Mouse (Mus musculus) urinary bladder, postnatal 4 days (tissue): ENCODE measurements at regions not wholly inside any gene's neighbourhood (a gene's known extent, or its start where the extent isn't known, plus 50 kb on each side); places are given as distances from the start of the nearest gene placed in this dataset.

ENCODE experiments used
- DNase-seq, 2 experiments: peaks; one replicate each; pipeline ENCODE4 v3.0.0; 2021 to 2022; ENCODE audit warnings: low spot score in 2 of 2

DNA sequence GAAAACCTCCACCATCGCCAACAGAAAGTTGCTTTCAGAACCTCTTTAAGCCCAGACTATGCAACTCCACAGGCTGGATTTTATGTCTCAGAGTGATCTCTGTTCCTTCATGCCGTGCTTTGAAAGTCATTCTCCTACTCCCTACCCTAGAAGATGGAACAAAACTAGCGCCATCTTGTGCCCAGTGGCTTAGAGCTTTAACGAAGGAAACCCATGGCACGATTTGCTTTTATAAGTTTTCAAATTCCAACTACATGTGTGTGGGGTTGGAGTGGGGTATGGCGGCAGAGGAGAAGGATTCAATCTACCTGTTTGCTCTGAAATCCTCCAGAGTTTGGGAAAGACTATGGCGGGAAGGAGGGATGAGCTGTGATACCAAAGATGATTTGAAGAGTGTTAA, 118.7 kb upstream of the Tmem45b start:
- no peak for DNase-seq

DNA sequence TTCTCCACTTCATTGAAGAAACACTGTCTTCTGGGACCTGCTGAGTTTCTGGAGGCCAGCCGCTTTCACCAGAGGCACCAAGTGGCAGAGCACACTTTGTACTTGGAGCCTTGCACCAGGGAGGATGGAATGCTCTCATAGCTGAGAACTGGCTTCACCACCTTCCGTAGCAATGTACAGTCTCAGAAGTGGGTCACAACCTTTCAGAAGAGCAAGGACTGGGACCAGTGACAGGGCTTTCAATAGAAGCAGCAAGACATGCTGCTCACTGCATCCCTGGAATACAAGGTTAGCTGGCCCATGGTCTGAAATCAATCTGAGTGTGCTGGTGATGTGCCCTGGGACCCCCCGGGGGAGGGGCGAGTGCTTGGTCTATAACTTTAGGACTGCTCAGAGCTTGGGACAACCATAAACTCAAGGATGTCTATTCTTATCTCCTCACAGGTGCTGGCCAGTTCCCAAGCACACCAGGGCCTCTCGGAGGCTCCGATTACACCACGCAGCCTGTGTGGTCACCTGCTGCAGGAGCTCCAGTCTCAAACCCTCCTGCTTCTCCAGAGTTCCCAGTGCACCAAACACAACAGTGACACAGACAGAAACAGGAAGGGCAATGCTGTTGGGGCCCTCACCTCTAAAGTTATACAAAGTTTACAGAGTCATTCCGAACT, 114.4 kb upstream of the Tmem45b start:
- DNase-seq: no peak

DNA sequence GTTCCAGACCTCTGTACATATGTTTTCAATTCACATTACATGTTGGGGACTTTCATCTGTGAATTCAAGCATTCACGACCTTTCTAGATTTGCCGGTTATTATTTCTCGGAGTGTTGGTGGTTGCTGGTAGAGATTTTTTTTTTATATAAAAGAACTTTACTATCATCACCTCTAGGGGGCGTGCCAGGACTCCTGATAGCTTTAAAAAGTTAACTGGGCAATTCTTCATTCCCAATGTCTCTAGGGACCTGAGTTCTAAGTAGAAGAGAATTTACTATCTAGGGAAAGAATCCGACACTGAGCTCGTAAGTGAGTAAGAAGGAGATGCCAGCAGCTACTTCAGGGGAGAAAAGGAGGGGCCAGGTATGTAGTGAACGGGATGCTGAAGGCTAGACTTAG, 112.8 kb upstream of the Tmem45b start:
- no peak for DNase-seq

DNA sequence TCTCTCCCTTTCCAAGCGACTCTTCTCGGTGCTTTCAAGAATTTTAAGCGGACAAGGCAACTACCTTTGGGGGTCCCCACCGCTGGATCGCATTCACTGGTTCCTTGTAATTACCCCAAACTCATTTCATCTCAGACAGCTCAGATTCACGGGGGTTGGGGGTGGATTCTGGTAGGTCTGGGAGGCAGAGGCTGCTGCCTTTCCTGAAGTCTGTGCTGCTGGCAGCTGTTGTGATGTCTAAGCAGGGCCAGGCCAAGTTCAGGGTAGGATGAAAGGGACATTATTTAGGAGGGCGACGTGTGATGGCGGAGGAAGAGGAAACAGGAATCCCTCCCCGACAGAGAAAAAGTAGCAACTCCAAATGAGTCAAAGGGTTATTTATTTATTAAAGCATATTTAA, 102.8 kb upstream of the Tmem45b start:
- DNase-seq: no peak

DNA sequence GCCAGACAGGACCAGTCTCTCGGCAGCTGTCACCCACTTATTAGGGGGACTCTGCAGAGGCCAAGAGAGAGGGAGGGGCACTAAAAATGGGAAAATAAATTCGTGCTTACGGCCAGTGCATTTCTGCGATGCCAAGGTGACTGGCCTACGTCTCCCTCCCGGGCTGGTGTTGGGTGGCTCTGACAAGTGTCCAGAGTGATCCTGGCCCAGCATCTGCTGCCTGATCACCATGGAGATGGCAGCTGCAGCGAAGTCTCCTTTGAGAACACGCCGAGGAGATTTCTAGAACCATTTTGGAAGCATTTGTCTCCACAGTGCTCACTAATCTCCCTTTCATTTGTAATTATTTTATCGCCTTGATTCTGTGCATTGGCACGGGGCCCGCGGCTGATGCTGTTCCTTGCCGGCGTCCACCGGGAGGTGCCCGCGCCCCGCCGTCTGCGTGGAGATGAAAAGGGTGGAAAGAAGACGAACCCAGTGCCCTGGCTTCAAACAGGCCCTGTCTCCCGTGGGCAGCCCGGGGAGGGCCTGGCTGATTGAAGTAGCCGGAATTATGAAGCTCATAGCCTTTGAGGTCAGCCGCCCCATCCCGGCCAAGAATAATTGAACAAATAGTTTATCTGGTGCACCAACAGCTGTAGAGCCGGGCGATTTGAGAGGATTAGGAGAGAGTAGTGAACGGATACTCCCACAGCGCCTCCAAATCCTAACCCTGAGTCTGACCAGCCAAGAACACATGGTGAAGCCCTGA, 102.2 kb upstream of the Tmem45b start:
- no peak for DNase-seq

DNA sequence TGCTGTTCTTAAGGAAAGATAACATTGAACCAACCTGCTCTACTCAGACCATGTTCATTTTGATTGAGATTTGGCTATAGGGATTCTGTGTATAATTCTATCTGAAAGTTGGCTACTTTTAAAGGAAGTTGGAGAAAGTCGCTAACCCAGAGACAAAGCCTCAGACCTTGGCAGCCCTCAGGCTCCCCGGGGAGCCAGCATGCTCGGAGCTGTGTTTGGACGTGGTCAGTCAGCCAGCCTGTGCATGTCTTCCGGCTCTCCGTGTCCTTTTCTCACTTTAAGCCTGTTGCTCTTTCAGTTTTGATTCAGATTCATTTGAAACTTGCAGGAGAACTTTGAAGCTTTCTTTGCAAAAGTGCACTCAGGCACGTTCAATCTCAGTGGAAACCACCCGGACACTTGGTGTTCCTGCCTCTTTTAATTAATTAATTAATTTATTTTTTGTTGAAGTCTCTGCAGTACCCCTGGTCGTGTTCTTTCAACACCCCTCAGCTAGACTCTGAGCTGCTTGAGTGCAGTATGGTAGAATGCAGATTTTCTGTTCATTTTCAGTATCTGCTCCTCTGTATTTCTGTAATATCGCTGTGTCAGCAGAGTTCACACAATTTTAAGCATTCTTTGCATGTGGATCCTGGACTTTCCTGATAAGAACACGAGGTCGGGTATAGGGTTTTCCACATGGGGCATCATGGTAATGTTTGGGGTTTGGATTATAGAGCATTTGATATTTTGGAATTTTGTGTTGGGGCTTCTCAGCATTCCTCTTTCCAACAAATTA, 100.9 kb upstream of the Tmem45b start:
- DNase-seq: no peak

DNA sequence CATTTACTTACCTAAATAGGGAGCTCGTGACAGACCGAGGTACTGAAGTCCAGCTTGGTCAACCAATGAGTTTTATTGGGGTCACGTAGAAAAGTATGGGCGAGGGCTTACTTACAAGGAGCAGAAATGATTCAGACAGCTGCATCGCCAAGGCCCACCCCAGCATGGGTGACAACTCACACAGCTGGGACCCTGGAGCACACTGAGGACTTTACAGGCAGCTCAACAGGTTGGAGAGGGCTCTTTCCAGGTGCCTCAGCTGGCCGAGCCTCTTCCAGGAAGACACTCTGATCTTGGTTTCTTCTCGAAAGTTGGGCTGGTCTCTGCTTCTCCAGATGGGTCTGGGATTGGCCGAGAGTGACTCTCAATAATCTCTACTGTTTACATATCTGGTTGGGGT, 99.3 kb upstream of the Tmem45b start:
- no peak for DNase-seq

DNA sequence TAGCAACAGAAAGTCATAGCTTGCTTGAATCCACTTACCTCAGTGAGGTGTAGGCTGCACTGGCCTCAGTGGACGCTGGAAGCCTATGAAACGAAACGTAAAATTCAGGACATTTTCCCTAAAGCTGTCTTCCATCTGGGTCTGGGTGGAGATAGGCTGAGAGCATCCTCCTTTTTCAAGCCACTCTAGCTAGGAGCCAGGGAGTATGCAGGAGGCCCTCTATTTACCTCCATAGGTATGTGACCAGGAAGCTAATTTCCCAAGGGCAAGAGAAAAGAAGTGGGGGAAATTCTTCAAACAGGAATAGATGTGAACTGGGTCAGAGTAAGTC, 95.9 kb upstream of the Tmem45b start:
- DNase-seq: no peak

DNA sequence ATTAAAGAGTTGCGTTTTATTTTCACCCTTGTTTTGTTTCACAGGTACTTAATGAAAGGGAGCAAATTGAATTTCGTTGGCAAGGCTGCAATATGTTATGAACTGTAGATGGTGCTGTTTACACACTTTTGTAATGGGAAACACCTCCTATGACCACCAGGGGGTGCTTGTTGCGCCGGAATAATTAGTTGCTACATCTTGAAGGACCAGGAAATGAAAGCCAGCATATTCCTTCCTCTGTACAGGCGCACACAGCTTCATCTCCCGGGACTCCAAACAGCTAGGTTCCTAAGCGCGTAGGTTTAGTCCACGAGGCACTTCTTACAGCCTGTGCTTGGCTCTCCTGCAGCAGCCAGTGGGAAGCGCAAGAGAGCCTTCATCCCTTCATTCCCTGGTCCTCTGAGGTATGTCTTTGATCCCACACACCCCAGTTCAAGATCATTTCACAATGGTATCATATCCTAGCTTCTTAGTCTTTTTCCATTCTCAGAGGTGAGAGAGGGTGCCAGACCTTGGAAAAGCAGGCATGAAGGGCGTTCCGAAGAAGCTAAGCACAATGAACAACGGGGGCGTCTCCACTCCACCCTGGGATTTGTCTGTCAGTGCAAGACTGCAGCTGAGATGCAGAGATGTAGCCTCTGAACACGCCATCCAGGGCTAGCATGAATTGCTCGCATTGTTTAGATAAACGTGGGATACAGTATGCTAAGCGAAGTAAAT, 95.4 kb upstream of the Tmem45b start:
- peak in 1 of 2 experiments; percentile 70 for DNase-seq

DNA sequence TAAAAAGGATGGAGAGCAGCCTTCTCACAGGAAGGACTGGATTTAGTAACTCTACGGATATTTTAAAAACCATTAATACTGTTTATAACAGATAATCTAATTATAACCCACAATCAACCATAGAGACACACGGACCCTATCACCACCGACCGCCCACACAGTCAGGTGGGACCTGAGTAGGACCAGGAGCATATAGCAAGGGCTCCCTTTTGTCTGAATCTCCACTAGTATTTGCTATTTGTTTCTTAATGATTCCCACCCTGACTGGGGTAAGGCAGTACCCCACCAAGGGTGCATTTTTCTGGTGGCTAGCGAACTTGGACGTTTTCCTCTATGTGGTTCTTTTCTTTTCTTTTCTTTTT, 79.4 kb upstream of the Tmem45b start:
- DNase-seq: no peak

DNA sequence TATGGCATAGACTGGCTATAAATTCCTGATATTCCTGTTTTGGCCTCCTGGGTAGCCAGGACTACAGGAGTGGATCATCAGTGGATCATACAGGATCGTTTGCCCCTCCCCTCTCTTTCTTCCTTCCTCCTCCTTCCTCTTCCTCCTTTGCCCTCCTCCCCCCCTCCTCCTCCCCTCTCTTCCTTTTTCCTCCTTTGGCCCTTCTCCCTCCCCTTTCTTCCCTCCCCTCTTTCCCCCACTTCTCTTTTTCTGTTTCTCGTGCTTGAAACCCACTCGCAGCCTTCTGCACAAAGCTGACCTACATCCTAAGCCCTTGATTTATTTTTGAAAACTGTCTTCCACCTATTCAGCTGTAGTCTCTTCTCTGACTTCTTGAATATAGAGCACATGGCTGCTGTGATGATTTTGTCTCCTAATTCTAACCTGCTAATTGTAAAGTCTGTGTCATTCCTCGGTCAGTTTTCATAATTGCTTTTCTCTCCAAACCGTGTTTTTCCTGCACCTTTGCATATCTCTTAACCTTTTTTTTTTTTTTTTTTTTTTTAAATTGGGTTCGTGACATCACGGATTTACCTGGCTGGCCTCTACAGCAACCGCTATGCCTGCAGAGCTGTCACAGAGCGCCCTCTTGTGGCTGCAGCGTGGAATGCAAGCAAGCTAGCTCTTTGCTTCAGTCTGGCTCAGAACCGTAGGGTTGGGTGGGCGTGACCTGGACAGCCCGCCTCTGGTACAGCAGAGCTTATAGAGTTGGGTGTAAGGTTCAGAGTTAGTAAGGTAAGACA, 78.8 kb upstream of the Tmem45b start:
- peak; percentile 71 to 88 for DNase-seq

DNA sequence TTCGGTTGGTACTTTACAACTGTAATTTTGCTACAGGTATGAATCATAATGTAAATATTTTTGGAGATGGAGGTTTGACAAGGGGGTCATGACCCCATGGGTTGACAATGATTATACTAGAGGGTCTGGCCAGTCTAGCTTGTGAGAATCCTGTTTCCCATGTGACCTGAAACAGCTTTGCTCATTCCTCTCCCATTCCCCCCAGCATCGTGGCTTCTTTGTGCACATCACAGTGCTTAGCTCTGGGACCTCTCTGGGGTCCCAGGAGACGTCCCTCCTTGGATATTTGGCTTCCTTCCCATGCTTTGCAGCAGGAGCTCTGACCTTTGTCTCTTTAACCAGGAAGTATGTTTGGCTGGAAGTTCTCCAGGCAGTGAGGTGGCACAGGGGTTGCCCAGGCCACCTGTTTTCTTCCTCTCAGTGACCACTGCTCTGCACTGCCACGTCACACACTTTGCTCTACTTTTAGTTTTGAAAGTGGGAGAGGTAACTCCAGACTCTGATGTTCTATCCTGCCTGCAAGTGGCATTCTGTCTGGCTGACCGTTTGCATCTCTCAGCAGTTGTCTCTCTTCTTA, 77.4 kb upstream of the Tmem45b start:
- no peak for DNase-seq

DNA sequence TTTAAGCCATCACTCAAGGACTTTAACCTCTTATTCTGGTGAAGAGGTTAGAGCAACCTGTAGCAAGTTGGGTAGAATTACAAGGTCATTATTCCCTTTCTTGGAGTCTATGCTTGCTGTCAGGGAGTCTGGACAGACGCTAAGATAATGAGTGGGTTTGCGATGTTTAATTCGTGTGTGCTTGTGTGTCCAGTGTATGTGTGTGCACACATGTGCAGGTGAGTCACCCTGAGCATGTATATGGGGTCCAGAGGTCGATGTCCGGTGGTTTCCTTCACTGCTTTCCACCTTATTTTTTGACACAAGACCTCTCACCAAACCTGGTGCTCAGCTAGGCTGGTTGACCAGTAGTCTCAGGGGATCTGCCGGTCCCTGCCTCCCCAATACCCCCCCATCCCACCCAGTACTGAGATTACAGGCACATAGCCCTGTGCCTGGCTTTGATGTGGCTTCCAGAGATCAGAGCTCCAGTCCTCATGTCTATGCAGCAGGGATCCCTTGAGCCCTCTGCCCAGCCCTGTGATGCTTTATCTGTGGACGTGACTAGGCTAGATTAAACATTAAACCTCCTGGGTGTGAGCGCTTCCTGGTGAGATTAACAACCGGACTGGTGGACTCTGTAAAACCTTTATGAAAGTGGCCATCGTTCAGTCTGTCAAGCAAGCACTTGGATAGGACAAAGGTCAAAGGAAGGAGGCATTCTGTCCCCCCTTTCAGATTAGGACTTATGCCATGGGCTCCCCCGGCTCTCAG, 74.4 kb upstream of the Tmem45b start:
- DNase-seq: no peak

DNA sequence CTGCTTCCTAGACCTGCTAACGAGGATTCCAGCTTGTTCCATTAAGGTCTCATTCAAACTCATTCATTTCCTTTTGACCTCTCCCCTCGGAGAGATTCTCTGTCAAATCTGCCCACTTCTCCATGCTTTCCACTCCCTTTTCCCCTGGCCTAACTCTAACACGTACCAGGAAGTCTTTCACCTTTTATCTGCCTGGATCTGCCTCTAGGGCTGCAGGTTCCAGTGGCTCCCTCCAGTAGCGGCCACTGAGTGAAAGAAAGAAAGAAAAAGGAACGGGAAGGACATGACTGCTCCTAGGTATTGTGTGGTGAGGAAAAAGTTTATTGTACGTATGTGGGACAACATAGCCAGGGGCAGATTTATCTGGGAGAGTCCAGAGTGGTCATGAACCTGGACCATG, 64.8 kb upstream of the Tmem45b start:
- no peak for DNase-seq

DNA sequence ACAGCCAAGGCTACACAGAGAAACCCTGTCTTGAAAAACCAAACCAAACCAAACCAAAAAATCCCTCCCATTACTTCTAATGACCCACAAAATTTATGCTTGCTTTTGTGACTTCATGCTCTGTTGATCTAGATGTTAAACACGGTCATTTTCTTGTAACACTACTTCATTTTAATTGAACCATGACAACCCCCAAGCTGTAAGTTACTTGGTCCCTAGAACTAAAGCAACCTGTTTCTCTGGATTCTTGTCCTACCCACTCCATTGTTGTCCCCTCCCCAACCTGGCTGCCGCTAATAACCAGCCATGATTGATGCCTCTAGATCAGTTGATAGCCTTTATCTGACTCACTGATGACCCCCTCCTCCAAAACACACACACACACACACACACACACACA, 63.0 kb upstream of the Tmem45b start:
- no peak for DNase-seq
